Mouse (Mus musculus) brain, embryonic 14.5 days (tissue): ENCODE measurements around the gene Vapb. TPM values are rescaled to one million over a fixed set of nuclear protein-coding genes. Genes with fewer than 3 reads are reported as not detected.
A peak's percentile ranks its signal among the peaks of the same experiment; 100 is the strongest.
"Not testable (repeated sequence)": the region's sequence is repeated elsewhere in the genome, so short reads cannot be mapped to it uniquely, and the experiment has no call there.

ENCODE experiments used
- DNase-seq: peaks from one replicate; pipeline ENCODE4 v3.0.0-alpha.2; 2011; ENCODE audit warnings: low read depth
- CTCF ChIP-seq: fragments of 200-500 bp; IDR thresholded peaks from 2 replicates; pipeline ENCODE4 v1.5.1; 2012; ENCODE audit warnings: inconsistent platforms, mild to moderate bottlenecking, moderate library complexity, borderline replicate concordance; ENCODE audit not compliant: insufficient read depth, insufficient read length; ENCODE audit errors: extremely low read depth
- POLR2A ChIP-seq: fragments of 200-500 bp; IDR thresholded peaks from 2 replicates; pipeline ENCODE4 v1.6.1; 2012; ENCODE audit warnings: mild to moderate bottlenecking, inconsistent platforms, borderline replicate concordance; ENCODE audit not compliant: poor library complexity, insufficient read depth, insufficient read length, severe bottlenecking; ENCODE audit errors: extremely low read depth
- polyA plus RNA-seq: library from polyadenylated mRNA; depleted of rRNA; stranded (reverse); fragments of >200 nt; gene quantifications from 2 replicates; pipeline ENCODE4 v1.2.3, GENCODE M21; 2012; rRNA removed

Vapb gene
- polyA plus RNA-seq = 23.9 and 42.5 TPM in 2 replicates

DNA sequence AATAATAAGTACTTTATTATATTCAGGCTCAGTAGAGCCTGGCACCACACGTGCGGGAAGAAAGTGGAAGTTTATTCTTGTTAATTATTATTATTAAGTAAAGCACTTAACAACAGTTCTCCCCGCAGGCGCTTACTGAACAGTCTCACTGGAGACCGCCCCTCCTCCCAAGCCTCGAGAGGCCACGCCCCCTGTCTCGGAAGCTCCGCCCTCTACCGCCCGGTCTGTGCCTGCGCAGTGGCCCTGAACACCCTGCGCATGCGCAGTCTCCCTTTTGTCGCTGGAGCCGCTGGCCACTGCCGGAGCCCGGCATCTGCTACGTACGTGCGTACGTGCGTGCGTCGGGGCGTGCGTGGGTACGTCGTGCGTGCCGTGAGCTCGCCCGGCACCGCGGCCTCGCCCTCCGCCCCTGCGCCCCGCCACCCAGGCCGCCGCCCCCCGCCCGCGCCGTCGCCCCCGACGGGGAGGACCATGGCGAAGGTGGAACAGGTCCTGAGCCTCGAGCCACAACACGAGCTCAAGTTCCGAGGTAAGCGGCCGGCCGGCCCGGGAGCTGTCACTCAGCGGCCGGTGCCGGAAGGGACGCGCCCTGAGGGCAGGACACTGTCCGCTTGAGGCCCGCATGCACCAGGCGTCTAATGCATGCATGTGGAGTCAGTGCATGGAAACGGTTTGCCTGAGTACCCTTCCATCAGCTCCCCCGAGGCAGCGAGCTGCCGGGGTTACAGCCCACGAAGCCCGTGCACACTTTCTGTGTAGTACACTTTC lies at the start of gene Vapb:
Gene Vapb (plus strand): TSS at position 290 of the 768 bp plus-strand sequence.
- peak; percentile 99 for DNase-seq

DNA sequence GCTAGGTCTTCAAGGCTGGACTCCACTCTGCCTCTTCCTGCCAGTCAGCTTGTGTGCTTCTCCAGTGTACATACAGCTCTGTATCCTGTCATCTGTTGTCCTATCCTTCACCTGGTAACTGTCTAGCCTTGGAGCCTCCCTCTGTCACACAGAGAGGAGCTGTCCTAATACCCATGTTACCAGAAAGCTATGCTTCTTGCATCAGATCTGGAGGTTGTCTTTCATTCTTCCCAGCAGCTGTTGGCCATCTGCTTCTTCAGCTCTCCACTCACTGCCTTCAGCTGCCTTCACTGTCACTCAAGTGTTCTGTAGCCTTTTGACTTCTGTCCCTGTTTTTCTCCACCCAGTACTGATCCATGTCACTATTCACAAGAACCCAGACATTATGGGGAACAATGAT lies 47.5 kb upstream of the Vapb start:
- no peak for TF ChIP-seq POLR2A
- TF ChIP-seq CTCF = no peak
- DNase-seq = no peak

More for the DNA sequence above, at the start of gene Vapb:
- TF ChIP-seq POLR2A = peak; percentile 74
- TF ChIP-seq CTCF = no peak

DNA sequence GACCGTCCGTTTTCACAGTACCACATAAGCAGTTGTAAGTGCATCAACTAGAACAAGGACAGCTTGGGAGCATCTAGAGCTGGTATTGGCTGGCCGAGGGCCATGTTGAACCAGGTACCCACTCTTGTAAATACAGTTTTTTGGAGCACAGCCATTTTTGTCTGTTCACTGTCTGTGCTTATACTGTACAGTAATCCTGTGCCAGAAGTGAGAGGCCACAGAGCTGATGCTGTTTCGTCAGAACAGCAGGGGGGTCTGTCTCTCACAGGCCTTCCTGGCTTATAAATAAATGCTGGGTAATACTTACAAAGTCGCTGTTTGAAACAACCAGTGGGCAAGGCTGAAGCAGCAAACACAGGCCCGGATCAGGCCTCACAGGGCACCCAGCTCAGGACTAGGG lies 45.6 kb upstream of the Vapb start:
- no peak for TF ChIP-seq CTCF
- DNase-seq = no peak

DNA sequence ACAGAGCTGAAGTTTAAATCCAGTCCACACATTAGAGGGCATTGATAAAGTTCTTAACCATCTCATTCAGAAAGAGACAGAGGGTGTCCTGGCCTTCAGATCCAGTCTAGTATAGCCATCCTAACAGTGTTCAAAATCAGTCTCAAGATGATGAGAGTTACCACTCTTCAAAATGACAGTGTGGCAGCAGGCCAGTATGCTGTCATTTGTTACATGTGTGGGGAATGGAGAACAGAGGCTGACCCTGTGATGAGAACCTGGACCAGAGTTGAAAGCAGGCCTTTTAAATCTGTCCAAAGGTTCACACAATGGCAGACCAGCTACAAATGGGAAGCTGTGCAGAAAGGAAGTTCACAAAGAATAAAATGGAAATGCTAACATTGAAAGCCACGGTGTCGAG lies 44.6 kb upstream of the Vapb start:
- TF ChIP-seq POLR2A (no peak), CTCF (no peak)
- DNase-seq = no peak

DNA sequence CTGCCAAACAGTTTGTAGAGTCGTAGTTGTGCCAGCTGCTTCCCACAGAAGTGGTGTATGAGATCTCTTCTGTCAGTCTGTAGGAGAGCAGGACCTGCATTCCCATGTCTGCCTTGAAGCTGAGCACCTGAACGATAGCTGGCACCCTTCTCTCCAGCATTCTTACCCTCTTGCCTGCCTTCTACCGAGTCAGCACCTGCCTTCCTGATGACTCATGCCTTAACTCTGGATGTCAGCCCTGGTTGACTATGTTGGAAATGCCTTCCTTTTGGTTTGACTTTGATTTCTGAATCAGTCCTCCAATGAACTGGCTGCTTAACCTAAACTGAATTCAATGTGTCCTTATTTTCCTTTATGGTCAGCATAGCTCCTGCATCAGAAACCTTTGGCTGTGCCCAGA lies 38.5 kb upstream of the Vapb start:
- no peak for DNase-seq
- no peak for TF ChIP-seq CTCF
- no peak for TF ChIP-seq POLR2A

DNA sequence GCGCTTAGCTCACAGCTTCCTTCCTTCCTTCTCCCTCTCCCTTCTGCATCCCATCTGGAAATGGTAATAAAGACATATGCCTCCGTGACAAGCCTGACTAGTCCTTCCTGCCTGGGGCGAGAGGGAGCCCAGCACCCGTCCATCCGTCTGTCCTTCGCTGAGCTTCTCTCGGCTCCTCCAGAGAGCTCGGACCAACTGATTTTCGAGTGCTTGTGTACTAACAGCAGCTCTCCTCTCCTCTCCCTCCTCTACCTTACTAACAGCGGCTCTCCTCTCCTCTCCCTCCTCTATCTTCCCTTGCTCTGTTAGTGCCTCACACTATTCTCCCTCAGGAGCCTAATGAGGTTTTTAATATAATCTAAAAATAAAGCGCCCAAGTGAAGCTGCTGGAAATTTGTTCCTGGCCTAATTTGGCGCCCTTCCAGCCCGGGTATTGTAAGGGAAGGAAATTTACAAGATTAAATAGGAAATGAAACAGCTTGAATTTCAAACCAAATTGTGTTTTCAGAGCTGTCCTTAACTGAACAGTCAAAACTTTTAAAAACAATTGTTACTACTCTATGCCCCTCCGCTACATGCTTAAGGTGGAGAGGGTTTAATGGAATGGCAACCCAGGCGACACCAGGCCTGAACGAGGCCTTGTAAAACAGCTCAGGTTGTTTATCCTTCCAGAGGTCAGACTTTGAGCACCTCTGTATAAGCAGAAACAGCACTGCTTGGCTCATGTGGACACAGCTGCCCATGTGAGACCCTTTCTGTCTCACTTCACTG lies 35.0 kb upstream of the Vapb start:
- TF ChIP-seq POLR2A (no peak), CTCF (no peak)
- peak; percentile 39 for DNase-seq

DNA sequence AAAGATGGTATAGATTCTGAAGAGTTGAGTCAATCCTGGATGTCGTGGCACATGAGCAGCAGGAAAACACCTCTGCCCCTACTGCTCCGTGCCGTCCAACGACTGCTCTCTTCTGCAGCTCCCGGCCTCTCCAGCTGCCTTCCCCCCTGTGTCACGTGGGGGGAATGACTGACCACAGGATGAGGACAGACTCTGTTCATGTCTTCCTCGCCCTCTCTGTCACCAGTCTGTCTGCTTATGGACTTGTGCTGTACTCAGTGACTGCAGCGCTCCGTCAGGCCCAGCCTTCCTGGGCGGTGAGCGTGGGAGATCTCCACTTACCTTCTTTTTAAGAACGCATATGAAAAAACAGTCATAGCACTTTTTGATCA lies 34.5 kb upstream of the Vapb start:
- DNase-seq = no peak
- TF ChIP-seq POLR2A (no peak), CTCF (no peak)

DNA sequence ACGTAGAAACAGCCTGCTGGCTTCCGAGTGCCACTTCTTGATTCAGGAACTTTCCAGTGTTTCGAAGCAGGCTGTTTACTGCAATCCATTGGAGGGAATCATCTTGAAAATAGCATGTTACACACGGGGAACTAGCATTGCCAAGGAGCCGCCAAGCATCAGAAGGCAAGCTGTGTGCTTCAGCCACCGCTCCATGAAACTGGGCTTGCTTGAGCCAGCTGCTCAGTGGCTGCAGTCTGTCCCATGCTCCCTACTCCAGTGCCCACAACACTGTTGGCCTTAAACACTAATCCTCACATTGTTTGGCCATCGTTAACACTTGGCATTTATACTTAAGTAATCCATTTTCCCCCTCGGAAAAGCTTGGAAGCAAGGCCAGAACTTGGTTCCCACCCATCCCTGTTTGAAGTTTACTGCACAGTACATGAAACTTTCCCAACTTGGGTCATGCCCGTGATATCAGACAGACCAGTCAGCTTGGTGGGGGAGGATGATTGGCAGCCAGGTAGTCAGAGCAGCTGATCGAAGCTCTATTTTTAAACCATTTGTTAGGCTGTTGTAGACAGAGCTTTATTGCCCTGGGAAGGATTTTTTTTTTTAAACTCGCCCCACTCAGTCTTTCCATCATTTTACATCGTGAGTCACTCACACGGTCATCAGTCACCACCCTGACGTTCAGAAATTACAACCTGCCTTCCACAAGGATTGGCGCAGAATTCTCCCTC lies 31.3 kb upstream of the Vapb start:
- peak; percentile 48 for DNase-seq

DNA sequence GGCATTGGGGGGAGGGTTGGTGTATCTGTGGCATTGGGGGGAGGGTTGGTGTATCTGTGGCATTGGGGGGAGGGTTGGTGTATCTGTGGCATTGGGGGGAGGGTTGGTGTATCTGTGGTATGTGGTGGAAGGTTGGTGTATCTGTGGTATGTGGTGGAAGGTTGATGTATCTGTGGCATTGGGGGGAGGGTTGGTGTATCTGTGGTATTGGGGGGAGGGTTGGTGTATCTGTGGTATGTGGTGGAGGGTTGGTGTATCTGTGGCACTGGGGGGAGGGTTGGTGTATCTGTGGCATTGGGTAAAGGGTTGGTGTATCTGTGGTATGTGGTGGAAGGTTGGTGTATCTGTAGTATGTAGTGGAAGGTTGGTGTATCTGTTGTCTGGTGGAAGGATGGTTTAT lies 29.7 kb upstream of the Vapb start:
- DNase-seq = not testable (repeated sequence)

More for the DNA sequence above, 31.3 kb upstream of the Vapb start:
- TF ChIP-seq CTCF (no peak), POLR2A (no peak)

DNA sequence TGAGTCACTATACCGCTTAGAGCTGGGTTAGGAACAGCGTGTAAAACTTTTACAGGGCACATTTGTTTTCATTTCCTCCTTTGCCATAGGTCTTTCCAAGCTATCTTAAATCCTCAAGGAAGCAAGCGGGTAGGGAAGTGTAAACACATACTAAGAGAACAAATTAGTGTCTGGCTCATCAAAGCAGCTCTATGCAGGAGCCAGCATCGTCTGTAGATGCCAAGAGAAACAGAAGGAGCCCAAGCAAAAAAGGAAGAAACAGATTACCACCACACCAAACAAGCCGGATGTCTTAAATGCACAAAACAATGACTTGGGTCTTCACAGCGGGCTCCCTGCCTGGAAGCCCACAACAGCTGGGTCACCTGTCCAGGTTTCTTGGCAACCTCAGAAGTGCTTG lies 27.1 kb upstream of the Vapb start:
- TF ChIP-seq CTCF (no peak), POLR2A (no peak)
- peak; percentile 55 for DNase-seq

DNA sequence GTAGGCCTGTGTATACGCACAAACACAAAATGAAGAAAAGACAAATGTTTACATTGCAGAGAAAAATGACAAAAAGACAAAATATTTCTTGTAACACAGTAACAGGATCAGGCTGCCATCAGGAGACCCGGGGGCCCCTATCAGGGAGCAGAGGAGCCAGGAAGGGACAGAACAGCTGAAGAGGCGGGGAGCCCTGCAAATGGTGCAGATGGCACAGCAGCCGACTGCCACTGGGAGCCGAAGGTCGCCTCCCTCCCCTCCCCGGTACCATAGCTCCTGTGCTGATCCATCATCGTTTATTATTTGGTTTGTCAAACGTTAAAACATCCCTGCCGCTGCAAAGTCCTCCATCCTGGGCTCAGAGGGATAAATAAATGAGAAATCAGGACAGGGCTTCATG lies 24.7 kb upstream of the Vapb start:
- TF ChIP-seq CTCF (no peak), POLR2A (no peak)
- no peak for DNase-seq
